ENCODE assay signal across 8 mouse cellular contexts in genomic region chr7:75612000-75612682, GRCm38 (mm10).
DNase-seq lines count a peak whose midpoint lies in the region; ATAC-seq and TF ChIP-seq lines count a peak whose summit lies in the region.

No protein-coding gene starts in this region.

- H3K36me3 ChIP-seq in heart, postnatal 0 days (replicated peaks; ENCODE audit: control insufficient read depth, insufficient read depth, low read length) = peaks cover 45% of the 10 kb centered on the region
- H3K36me3 ChIP-seq in limb, embryonic 13.5 days = peaks cover 47% of the 10 kb centered on the region

- H3K4me3 ChIP-seq in heart, postnatal 0 days (ENCODE audit: low read depth, low read length) = peak overlapping the region; percentile 36
- no peak overlapping the region for H3K4me3 ChIP-seq in limb, embryonic 13.5 days

- peak overlapping the region; percentile 59 for H3K4me2 ChIP-seq in heart, postnatal 0 days (ENCODE audit: low read depth, low read length)
- no peak overlapping the region for H3K4me2 ChIP-seq in limb, embryonic 13.5 days (replicated peaks)

- no peak for TF ChIP-seq CTCF in heart, postnatal 0 days (IDR thresholded peaks at IDR 0.05; ENCODE audit: low read depth)

- H3K9me3 ChIP-seq in heart, postnatal 0 days (replicated peaks; ENCODE audit: control insufficient read depth, low read length) = no peaks in the 10 kb centered on the region
- H3K9me3 ChIP-seq in limb, embryonic 13.5 days = no peaks in the 10 kb centered on the region

- H3K27ac ChIP-seq in heart, postnatal 0 days (ENCODE audit: low read depth) = peak overlapping the region; percentile 79
- no peak overlapping the region for H3K27ac ChIP-seq in limb, embryonic 13.5 days

- ATAC-seq in heart, postnatal 0 days (ENCODE audit: insufficient read depth, low read depth) = peak; percentile 80
- 0 out of 2 replicates have a peak, but pooled peaks have one; percentile 40 for ATAC-seq in limb, embryonic 13.5 days (ENCODE audit: low FRiP score, low read depth)

- peaks cover 46% of the 10 kb centered on the region for H3K4me1 ChIP-seq in heart, postnatal 0 days (ENCODE audit: control insufficient read depth, insufficient read depth)
- peaks cover 6% of the 10 kb centered on the region; the same call in 1 of the 2 replicates for H3K4me1 ChIP-seq in limb, embryonic 13.5 days

- DNase-seq in layer of hippocampus, postnatal 10 days (ENCODE audit: low spot score in 2 of 2) = peak; percentile 25 to 31
- no peak for DNase-seq in layer of hippocampus, adult 9-10 months (ENCODE audit: low spot score)
- peak; percentile 89 for DNase-seq in c-Kit-positive CD71-positive TER-119-positive erythroid progenitor cells, embryonic 14.5 days (ENCODE audit: low spot score)
- peak; percentile 71 for DNase-seq in heart, postnatal 0 days (ENCODE audit: low spot score)
- peak; percentile 71 for DNase-seq in naive thymus-derived CD4-positive, alpha-beta T cell, adult 2 months (ENCODE audit: low read depth)
- DNase-seq in cerebellum, adult 8-10 months = no peak
- DNase-seq in cerebellum, postnatal 36 days = no peak

- TF ChIP-seq EP300 in heart, postnatal 0 days (IDR thresholded peaks at IDR 0.05; ENCODE audit: low read depth) = peak; percentile 34; the same call in 1 of the 2 replicates

- 14% methylated on average over 13 of the region's 13 CpGs for WGBS in heart, postnatal 0 days
- WGBS in limb, embryonic 13.5 days = 86% methylated on average over 13 of the region's 13 CpGs

- H3K9ac ChIP-seq in heart, postnatal 0 days (replicated peaks; ENCODE audit: low read depth, low read length) = peak overlapping the region; percentile 39
- no peak overlapping the region for H3K9ac ChIP-seq in limb, embryonic 13.5 days

- H3K27me3 ChIP-seq in heart, postnatal 0 days (ENCODE audit: control insufficient read depth, insufficient read depth, low read length) = no peaks in the 10 kb centered on the region
- no peaks in the 10 kb centered on the region for H3K27me3 ChIP-seq in limb, embryonic 13.5 days

Comparison
In these comparisons a context has a peak if more than half of its experiments do, and no peak if none do; other contexts are left out.
1. DNase-seq: peak in layer of hippocampus, postnatal 10 days (2 of 2), c-Kit-positive CD71-positive TER-119-positive erythroid progenitor cells, embryonic 14.5 days (single experiment), heart, postnatal 0 days (single experiment) and naive thymus-derived CD4-positive, alpha-beta T cell, adult 2 months (single experiment); none in layer of hippocampus, adult 9-10 months (single experiment), cerebellum, adult 8-10 months (single experiment) and cerebellum, postnatal 36 days (0 of 2).